Comparison of ENCODE assay signal across 1 mouse cellular context in the genomic region with DNA sequence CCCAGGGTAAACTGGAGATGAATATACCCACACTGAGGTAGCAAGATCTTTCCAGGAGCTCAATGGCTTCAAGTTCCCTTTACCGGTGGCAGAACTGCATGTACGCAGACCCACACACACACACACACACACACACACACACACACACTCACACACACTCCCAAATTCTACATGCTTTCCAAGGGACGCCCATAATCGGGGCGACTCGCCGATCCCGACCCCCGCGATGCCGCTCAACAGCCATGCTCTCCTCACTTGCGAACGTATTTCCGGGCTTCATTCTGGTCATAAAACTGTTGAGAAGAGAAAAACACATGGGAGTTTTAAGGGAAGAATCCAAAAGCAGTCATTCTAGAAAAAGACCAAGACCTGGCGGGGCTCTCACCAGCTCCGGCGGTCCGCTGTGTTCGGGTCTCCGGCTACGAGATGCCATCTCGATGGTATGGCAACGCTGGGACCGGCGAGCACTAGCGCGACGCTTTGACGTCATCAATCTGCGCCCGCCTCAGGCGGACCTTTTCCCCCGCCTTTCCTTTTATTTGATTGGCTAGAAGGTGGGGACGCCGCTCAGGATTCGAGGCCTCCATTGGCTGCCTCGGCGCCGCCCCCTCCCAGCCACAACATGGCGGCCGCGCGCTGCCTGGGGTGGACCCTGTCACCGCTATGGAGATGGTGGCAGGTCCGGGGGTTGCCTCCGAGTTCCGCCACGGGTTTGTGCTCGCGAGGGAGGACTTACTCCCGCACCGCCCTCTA.
TF ChIP-seq lines count a peak whose summit lies in the region.

A gene (plus strand): TSS at position 574 of the 753 bp plus-strand sequence.

TF ChIP-seq in CH12.LX, 34 proteins besides CTCF, POLR2A, EP300 and RAD21 (continued from another document):
- TF ChIP-seq ELF1 (IDR thresholded peaks at IDR 0.05; ENCODE audit: low read depth, low read length) (peak; percentile 80), JUN (IDR thresholded peaks at IDR 0.05; ENCODE audit: insufficient read depth, low read depth, low read length) (no peak), RCOR1 (conservative IDR thresholded peaks at IDR 0.05; ENCODE audit: low read depth, low read length) (no peak), ETS1 (conservative IDR thresholded peaks at IDR 0.05; ENCODE audit: low read depth, low read length) (no peak), NRF1 (IDR thresholded peaks at IDR 0.05; ENCODE audit: low read depth, low read length) (peak; percentile 64; the same call in 1 of the 2 replicates), KAT2A (IDR thresholded peaks at IDR 0.05; ENCODE audit: insufficient replicate concordance, low read length) (peak; percentile 75; the same call in 1 of the 2 replicates), POLR2AphosphoS2 (IDR thresholded peaks at IDR 0.05; ENCODE audit: low read depth, low read length) (no peak), MXI1 (IDR thresholded peaks at IDR 0.05; ENCODE audit: low read depth, low read length) (peak; percentile 90), ZNF384 (IDR thresholded peaks at IDR 0.05; ENCODE audit: low read depth, low read length) (no peak), UBTF (IDR thresholded peaks at IDR 0.05; ENCODE audit: low read depth, low read length) (no peak), HCFC1 (IDR thresholded peaks at IDR 0.05; ENCODE audit: low read depth, low read length) (peak; percentile 91), E2F4 (IDR thresholded peaks at IDR 0.05; ENCODE audit: insufficient replicate concordance, low read depth, low read length) (no peak), SMC3 (IDR thresholded peaks at IDR 0.05; ENCODE audit: low read depth, low read length) (no peak), MEF2A (IDR thresholded peaks at IDR 0.05; ENCODE audit: borderline replicate concordance, low read depth, low read length) (peak; percentile 29; the same call in 1 of the 2 replicates), CHD1 (IDR thresholded peaks at IDR 0.05; ENCODE audit: low read depth, low read length) (no peak), BHLHE40 (IDR thresholded peaks at IDR 0.05; ENCODE audit: low read depth, low read length) (no peak), MAX (IDR thresholded peaks at IDR 0.05; ENCODE audit: low read length) (peak; percentile 76), TCF12 (IDR thresholded peaks at IDR 0.05; ENCODE audit: low read depth, low read length) (peak; percentile 79), MAZ (IDR thresholded peaks at IDR 0.05; ENCODE audit: low read depth, low read length) (peak; percentile 86), MAFK (IDR thresholded peaks at IDR 0.05; ENCODE audit: insufficient replicate concordance, low read length) (no peak)
